Mouse (Mus musculus) ES-Bruce4 (cell line): Measurements from ENCODE around the gene Rasgrf2.

Experiments used
- CTCF ChIP-seq: IDR thresholded peaks from one replicate; pipeline ENCODE4 v1.8.1; 2011; ENCODE audit warnings: low read depth, low read length
- EP300 ChIP-seq: IDR thresholded peaks from 2 replicates; pipeline ENCODE4 v1.6.1; 2011; ENCODE audit warnings: low read depth, low read length; ENCODE audit not compliant: insufficient read depth
- POLR2A ChIP-seq: IDR thresholded peaks from one replicate; pipeline ENCODE4 v1.8.1; 2011; ENCODE audit warnings: low read length; ENCODE audit not compliant: insufficient read depth

DNA sequence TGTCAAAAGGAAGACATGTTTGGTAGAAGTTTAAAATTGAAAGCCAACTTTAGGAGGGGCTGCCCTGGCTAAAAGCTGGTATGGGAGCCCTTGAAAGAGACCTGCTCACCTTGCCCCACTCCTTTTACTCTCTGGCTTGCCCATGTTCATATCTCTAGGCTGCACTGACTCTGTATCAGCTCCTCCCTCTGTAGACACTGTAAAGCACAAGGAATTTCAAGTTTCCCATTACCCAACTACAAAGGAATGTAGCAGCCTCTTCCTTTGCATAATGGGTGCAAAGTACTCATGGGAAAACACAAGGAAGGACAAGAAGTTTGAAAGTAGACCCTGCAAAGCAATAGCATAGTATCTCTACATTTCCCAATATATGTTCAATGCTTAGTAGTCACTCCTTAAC, 220.2 kb downstream of the Rasgrf2 start:
- TF ChIP-seq CTCF = no peak
- TF ChIP-seq POLR2A = no peak
- TF ChIP-seq EP300 = no peak
